Mouse (Mus musculus) intestine, embryonic 16.5 days (tissue): ENCODE measurements at regions not wholly inside any gene's neighbourhood (a gene's known extent, or its start where the extent isn't known, plus 50 kb on each side); places are given as distances from the start of the nearest gene placed in this dataset.

Experiments
- ATAC-seq: fragments of 200-750 bp; cut with Nextera tagmentation; 2 replicates; pipeline ENCODE4 v1.8.0; 2017; ENCODE audit warnings: moderate TSS enrichment, moderate library complexity
- H3K27ac ChIP-seq: fragments of 300-500 bp; sonication (generic); 2 replicates; pipeline ENCODE4 v1.5.1; 2014; ENCODE audit warnings: mild to moderate bottlenecking, low read length
- H3K27me3 ChIP-seq: fragments of 300-500 bp; sonication (generic); replicated peaks from 2 replicates; pipeline ENCODE4 v1.6.1; 2014; ENCODE audit warnings: low read length, control low read depth, mixed read lengths; ENCODE audit not compliant: control insufficient read depth, insufficient read depth
- H3K36me3 ChIP-seq: fragments of 300-500 bp; sonication (generic); 2 replicates; pipeline ENCODE4 v1.6.1; 2014; ENCODE audit warnings: low read length, control low read depth; ENCODE audit not compliant: control insufficient read depth, insufficient read depth
- H3K4me1 ChIP-seq: fragments of 300-500 bp; sonication (generic); 2 replicates; pipeline ENCODE4 v1.6.1; 2014; ENCODE audit warnings: low read length, control low read depth, mixed read lengths; ENCODE audit not compliant: control insufficient read depth, insufficient read depth
- H3K4me2 ChIP-seq: fragments of 300-500 bp; sonication (generic); 2 replicates; pipeline ENCODE4 v1.6.1; 2014; ENCODE audit warnings: low read depth, low read length, control low read depth
- H3K4me3 ChIP-seq: fragments of 300-500 bp; sonication (generic); 2 replicates; pipeline ENCODE4 v1.5.1; 2014; ENCODE audit warnings: mild to moderate bottlenecking, low read length
- H3K9ac ChIP-seq: fragments of 300-500 bp; sonication (generic); 2 replicates; pipeline ENCODE4 v1.6.1; 2014; ENCODE audit warnings: low read depth, low read length
- H3K9me3 ChIP-seq: fragments of 300-500 bp; sonication (generic); 2 replicates; pipeline ENCODE4 v1.6.1; 2016; ENCODE audit warnings: low read length, control low read depth; ENCODE audit not compliant: control insufficient read depth
- WGBS: fragments of 180-500 bp; shearing (Covaris S2); extraction: QIAGEN DNeasy Blood & Tissue Kit; methylation state at CpG from one replicate; pipeline ENCODE4 v1.1.7; 2014; 5-methylcytosine and 5-hydroxymethylcytosine counted together

DNA sequence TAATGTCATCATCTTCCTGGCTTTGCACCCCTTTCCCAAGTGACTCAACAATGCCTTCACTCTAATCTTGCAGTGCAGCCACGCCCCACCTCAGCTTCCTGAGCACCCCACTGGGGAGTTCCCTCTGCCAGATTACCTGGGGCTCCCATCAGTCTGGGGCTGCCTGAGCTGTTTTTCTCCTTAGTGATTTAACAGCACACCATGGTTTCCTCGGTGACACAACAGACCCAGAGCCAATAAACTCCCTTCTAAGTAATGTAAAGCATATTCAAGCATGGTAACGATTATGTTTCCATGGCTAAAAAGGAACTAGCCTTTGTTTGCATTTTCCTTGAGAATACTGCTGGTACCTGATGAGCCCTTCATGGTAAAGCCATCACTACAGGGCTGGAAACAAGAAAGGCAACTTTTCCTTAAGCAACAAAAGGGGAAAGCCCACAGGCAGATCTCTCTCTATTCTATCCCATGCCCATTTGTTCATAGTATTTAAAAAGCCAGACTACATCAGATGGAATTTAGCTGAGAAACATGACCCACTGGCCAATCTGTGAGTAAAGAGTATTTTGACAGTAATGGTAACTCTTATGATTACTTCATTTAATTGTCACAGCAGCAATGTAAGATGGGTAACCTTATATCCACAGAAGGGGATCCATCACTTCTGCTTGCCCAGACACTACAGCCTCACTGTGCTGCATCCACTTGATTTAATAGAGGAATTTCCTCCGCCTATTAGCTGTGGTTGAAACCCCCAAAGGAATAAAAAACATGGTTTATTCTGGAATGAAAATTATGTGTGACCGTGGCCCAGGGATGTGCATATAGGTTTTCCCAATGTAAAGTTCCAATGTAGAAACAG lies 294.6 kb upstream of the Tmc3 start:
- H3K9ac ChIP-seq = no peak overlapping the region
- no peaks in the 10 kb centered on the region for H3K27me3 ChIP-seq
- no peaks in the 10 kb centered on the region for H3K36me3 ChIP-seq
- no peak for ATAC-seq
- no peak overlapping the region for H3K27ac ChIP-seq
- no peaks in the 10 kb centered on the region for H3K4me1 ChIP-seq
- H3K9me3 ChIP-seq = no peaks in the 10 kb centered on the region
- no peak overlapping the region for H3K4me3 ChIP-seq
- no peak overlapping the region for H3K4me2 ChIP-seq
- 45% methylated on average over 5 of the region's 5 CpGs for WGBS

DNA sequence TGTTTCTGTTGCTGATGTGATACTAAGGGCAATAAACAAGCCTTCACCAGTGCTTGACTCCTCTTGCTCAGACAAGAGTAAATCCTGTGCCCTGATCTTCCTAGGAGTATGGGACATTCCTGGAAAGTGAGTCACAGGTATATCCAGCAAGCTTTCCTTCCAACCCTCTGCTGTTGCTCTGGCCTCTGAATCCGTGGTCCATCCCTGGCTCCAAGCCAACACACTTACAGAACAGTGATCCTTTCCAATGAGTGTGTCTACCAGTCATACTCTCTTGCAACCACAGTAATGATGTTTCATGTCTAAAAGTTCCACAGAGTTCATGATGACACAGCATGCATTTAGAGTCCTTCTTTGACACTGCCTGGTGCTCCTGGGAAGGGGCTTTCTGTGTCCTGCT lies 277.6 kb upstream of the Tmc3 start:
- WGBS = 12% methylated on average over 1 of the region's 1 CpGs
- Histone ChIP-seq H3K27ac (no peak overlapping the region), H3K27me3 (no peaks in the 10 kb centered on the region), H3K36me3 (no peaks in the 10 kb centered on the region), H3K9me3 (no peaks in the 10 kb centered on the region), H3K4me3 (no peak overlapping the region), H3K4me1 (no peaks in the 10 kb centered on the region), H3K9ac (no peak overlapping the region), H3K4me2 (no peak overlapping the region)
- no peak for ATAC-seq

DNA sequence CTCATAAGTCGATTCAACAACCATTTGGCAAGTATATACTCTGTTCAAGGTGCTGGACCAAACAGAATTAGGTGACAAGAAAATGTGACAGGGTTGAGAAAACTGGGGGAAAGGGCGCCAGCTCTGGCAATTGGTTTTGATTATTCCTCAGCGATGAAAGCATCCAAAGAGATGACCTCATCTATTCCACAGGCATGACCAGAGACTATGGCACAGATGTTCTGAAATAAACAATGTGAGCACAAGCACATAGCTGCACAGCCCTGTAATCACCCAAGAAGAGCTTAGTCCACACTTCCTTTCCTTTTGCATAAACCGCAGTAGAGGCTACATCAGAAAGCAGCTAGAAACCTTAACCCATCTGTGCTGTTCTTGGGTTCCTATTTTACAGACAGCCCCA lies 272.6 kb upstream of the Tmc3 start:
- no peak overlapping the region for H3K4me2 ChIP-seq

DNA sequence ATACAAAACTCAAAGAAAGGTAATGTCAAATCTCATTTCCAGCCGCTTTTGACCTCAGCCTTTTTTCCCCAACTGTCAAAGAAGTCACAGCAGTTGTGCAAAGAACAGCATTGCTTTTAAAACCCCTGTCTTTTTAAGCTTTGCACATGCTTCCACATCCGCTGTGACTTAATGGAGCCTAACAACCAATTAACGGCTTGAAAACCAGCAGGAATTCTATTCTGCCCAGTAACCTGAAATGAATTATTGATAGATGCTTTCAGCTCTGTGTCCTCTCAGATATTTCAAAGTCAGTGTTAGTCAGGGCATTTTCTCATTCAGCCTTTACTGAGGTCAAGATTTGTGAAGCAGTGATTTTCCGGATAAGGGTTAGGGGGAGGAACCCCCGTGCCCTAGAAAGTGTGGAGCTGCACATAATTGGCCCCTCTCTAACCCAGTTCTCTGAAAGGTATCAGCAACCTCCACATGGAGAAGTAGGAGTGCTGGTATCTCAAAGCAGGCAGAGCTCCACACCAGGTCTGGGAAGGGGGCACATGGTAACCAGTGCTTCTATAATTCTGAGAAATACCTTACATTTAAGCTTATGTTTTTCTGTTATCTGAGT lies 254.8 kb upstream of the Tmc3 start:
- ATAC-seq = no peak
- H3K27ac ChIP-seq = no peak overlapping the region
- no peaks in the 10 kb centered on the region for H3K27me3 ChIP-seq
- H3K4me2 ChIP-seq = no peak overlapping the region
- H3K9me3 ChIP-seq = no peaks in the 10 kb centered on the region
- H3K4me1 ChIP-seq = no peaks in the 10 kb centered on the region
- no peak overlapping the region for H3K9ac ChIP-seq
- no peaks in the 10 kb centered on the region for H3K36me3 ChIP-seq
- WGBS = 78% methylated on average over 5 of the region's 5 CpGs
- H3K4me3 ChIP-seq = no peak overlapping the region

More for the DNA sequence above, 272.6 kb upstream of the Tmc3 start:
- Histone ChIP-seq H3K27ac (no peak overlapping the region), H3K9me3 (no peaks in the 10 kb centered on the region), H3K36me3 (no peaks in the 10 kb centered on the region), H3K9ac (no peak overlapping the region), H3K4me3 (no peak overlapping the region), H3K27me3 (no peaks in the 10 kb centered on the region), H3K4me1 (no peaks in the 10 kb centered on the region)
- 55% methylated on average over 4 of the region's 4 CpGs for WGBS
- ATAC-seq = peak; percentile 56; the same call in 1 of the 2 replicates

DNA sequence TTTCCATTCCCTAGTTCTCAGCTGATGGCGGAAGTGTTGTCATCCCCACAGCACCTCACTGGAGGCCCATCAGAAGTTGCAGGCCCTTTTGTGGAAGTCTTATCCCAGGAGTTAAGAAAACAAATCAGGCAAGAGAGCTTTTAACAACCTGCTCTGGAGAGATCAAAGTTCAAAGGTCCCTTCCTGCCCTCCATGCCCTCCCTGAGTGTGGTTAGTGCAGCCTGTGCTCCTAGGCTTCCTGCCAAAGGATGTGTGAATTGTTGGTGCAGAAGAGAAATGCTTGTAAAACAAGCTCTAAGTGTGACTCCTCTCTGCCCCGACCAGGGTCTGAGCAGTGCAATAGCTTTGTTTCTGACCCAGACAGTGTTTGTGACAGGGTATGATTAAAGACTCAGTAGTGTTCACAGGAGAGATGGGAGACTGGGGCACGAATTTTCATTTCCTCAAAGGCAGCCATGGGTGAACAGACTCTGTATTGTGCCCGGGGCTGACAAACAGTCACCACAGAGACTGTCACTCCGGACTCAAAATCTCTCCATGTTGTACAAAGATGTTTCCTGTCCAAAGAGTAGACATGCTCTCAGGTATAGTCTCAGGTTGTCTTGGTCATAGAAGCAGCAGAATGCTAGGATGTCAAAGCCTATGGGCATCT lies 237.5 kb upstream of the Tmc3 start:
- Histone ChIP-seq H3K27ac (no peak overlapping the region), H3K4me1 (no peaks in the 10 kb centered on the region), H3K4me3 (no peak overlapping the region), H3K36me3 (no peaks in the 10 kb centered on the region), H3K27me3 (no peaks in the 10 kb centered on the region), H3K9me3 (no peaks in the 10 kb centered on the region), H3K9ac (no peak overlapping the region), H3K4me2 (no peak overlapping the region)
- 57% methylated on average over 5 of the region's 5 CpGs for WGBS
- ATAC-seq = peak; percentile 71; the same call in 1 of the 2 replicates

DNA sequence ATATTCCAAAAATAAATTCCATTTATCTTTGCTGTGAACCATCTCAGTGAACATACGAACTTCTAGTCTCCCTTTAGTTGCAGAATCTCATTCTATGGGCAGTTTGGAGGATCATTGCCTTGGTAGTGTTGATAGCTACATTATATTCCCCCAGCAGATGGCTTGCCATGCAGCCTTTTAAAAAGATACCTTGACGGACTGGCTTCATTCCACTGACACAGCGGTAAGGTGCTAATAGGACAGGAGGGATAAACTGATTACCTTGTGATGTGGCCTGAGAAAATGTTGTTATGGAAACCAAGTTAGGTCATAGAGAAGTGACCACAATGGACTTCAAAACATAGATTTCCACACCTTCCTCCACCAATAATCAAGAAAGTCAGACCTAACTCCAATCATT lies 215.5 kb upstream of the Tmc3 start:
- Histone ChIP-seq H3K27ac (no peak overlapping the region), H3K36me3 (no peaks in the 10 kb centered on the region), H3K4me3 (no peak overlapping the region), H3K4me1 (no peaks in the 10 kb centered on the region), H3K4me2 (no peak overlapping the region), H3K9me3 (no peaks in the 10 kb centered on the region), H3K9ac (no peak overlapping the region), H3K27me3 (no peaks in the 10 kb centered on the region)
- no peak for ATAC-seq
- 82% methylated on average over 3 of the region's 3 CpGs for WGBS

DNA sequence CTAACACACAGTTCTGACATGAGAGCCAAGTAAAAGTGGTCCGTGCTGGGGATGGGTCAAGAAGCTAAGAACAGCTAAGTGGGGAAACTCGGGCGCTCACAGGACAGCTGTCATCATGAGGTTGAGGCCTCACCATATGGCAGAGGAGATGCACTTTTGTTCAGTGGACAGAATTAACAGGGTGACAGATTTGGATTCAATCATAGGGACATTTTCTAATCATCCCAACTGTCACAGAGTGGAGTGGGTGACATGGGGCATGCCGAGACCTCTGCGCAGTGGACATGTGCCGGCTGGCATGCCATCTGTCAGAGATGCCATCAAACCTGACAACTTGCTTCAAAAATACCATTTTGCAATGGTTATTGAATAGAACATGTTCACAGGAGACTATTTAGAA lies 215.1 kb upstream of the Tmc3 start:
- 92% methylated on average over 6 of the region's 6 CpGs for WGBS
- no peaks in the 10 kb centered on the region for H3K9me3 ChIP-seq
- no peak overlapping the region for H3K27ac ChIP-seq
- H3K27me3 ChIP-seq = no peaks in the 10 kb centered on the region
- ATAC-seq = no peak
- H3K9ac ChIP-seq = no peak overlapping the region
- H3K4me1 ChIP-seq = no peaks in the 10 kb centered on the region
- no peak overlapping the region for H3K4me3 ChIP-seq
- no peaks in the 10 kb centered on the region for H3K36me3 ChIP-seq
- no peak overlapping the region for H3K4me2 ChIP-seq

DNA sequence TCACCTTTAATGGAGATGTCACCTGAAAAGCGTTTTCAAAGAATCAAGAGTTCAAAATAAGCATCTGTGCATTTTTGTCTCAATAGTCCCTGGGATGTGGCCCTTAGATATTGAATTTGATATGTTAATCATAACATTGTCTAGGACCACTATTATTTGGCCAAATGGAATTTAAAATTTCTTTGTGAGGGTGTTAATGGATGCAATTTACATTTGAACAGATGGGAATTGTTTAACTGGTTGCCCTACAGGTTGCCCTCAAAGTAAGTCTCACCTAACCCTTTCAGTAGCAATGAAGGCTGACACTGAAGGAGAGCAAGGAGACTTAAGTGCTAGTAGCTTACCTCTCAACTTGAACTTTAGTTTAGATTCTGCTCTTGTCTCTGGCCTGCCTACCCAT lies 207.9 kb upstream of the Tmc3 start:
- H3K27me3 ChIP-seq = no peaks in the 10 kb centered on the region
- H3K9me3 ChIP-seq = no peaks in the 10 kb centered on the region
- H3K4me3 ChIP-seq = no peak overlapping the region
- H3K27ac ChIP-seq = no peak overlapping the region
- H3K9ac ChIP-seq = no peak overlapping the region
- H3K36me3 ChIP-seq = no peaks in the 10 kb centered on the region
- WGBS = 85% methylated on average over 1 of the region's 1 CpGs
- no peaks in the 10 kb centered on the region for H3K4me1 ChIP-seq
- H3K4me2 ChIP-seq = no peak overlapping the region
- no peak for ATAC-seq

DNA sequence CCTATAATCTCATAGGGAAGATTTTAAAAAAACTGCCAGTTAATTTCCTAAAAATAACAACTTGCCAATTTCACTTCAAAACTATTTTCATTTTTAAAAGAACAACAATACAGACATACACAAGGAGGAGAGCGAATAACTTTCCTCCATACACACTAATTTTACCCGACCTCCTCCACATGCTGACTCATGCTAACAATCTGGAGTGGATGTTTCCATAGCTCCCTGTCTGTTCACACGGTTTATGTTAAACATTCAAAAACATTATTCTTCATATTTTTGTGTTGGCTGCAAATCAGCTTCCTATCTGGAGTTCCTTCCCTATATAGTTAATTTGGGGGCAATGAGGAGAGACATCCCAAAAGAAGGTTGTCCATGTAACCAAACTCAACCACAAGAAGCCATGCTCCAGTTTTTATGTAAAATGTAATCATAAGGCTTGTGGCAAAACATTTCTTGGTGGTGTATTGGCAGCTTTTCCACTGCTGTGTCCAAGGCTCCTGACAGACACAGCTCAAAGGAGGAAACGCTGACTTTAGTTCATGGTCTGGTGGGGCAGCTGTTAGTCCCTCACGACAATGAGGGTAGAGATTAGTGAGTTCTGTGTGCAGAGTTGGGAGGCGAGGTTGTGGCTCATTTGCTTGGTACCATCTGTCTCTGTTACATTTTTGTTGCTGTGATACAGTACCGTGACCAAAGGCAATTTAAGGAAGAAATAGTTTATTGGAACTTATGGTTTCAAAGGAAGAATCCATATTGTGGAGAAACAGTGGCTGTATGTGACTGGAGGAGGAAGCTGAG lies 203.1 kb upstream of the Tmc3 start:
- ATAC-seq = no peak
- Histone ChIP-seq H3K9ac (no peak overlapping the region), H3K9me3 (no peaks in the 10 kb centered on the region), H3K4me3 (no peak overlapping the region), H3K4me1 (peaks cover 3% of the 10 kb centered on the region; the same call in 1 of the 2 replicates), H3K36me3 (no peaks in the 10 kb centered on the region), H3K27me3 (no peaks in the 10 kb centered on the region), H3K4me2 (no peak overlapping the region), H3K27ac (no peak overlapping the region)
- WGBS = 60% methylated on average over 7 of the region's 7 CpGs
